Mouse (Mus musculus): ENCODE measurements around the gene Psen1. TPM values are rescaled to one million over a fixed set of nuclear protein-coding genes. Genes with fewer than 3 reads are reported as not detected.
A peak's percentile ranks its signal among the peaks of the same experiment; 100 is the strongest.

Psen1 gene
- polyA plus RNA-seq, 1 experiment from 2014 or later: 54.9 TPM

- WGBS (ENCODE audit: insufficient replicate concordance): 80% methylated on average over 2 of the region's 2 CpGs
- H3K9me3 ChIP-seq (replicated peaks; ENCODE audit: control insufficient read depth, low read length): no peaks in the 10 kb centered on the region
- H3K4me2 ChIP-seq: no peak overlapping the region
- H3K36me3 ChIP-seq (ENCODE audit: control insufficient read depth, insufficient read depth, low read length): no peaks in the 10 kb centered on the region
- no peak for ATAC-seq (replicated peaks; ENCODE audit: insufficient number of reproducible peaks, low FRiP score, low TSS enrichment)
- peaks cover 16% of the 10 kb centered on the region for H3K4me1 ChIP-seq (ENCODE audit: control insufficient read depth, insufficient read depth, low read length)
- H3K27me3 ChIP-seq (ENCODE audit: control insufficient read depth, insufficient read depth, low read length): peaks cover 5% of the 10 kb centered on the region; the same call in 1 of the 2 replicates
- no peak overlapping the region for H3K9ac ChIP-seq (ENCODE audit: low read depth, low read length)
- H3K4me3 ChIP-seq (ENCODE audit: low read depth, low read length): no peak overlapping the region
- H3K27ac ChIP-seq (ENCODE audit: low read depth, low read length): no peak overlapping the region
Observed at GRCm38 (mm10) chr12:83760201-83760600, 72.2 kb downstream of the Psen1 start.

DNA sequence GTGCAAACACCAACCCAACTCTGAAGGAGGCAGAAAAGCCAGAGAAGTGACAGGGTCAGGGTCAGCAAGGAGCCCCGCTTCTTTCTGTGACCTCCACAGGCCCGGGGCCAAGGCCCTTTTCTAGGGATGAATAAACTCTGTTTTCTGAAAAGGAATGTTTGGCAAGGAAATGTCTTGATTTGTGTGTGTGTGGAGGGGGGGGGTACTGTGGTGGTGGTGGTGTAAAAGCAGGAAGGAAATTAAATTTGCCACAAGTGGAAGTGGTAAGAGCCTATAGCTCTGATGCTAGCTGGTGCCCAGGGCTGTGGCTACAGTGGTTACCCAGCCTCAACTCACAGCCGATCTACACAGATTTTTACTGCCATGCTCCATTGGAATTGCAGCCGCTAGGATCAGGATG, 74.8 kb downstream of the Psen1 start:
- no peak for ATAC-seq (replicated peaks; ENCODE audit: insufficient number of reproducible peaks, low FRiP score, low TSS enrichment)
- WGBS (ENCODE audit: insufficient replicate concordance): 45% methylated on average over 4 of the region's 4 CpGs
- H3K27ac ChIP-seq (ENCODE audit: low read depth, low read length): no peak overlapping the region
- no peaks in the 10 kb centered on the region for H3K36me3 ChIP-seq (ENCODE audit: control insufficient read depth, insufficient read depth, low read length)
- H3K9ac ChIP-seq (ENCODE audit: low read depth, low read length): no peak overlapping the region
- H3K9me3 ChIP-seq (replicated peaks; ENCODE audit: control insufficient read depth, low read length): no peaks in the 10 kb centered on the region
- H3K27me3 ChIP-seq (ENCODE audit: control insufficient read depth, insufficient read depth, low read length): peaks cover 8% of the 10 kb centered on the region
- no peak overlapping the region for H3K4me3 ChIP-seq (ENCODE audit: low read depth, low read length)
- no peak overlapping the region for H3K4me2 ChIP-seq
- H3K4me1 ChIP-seq (ENCODE audit: control insufficient read depth, insufficient read depth, low read length): peaks cover 16% of the 10 kb centered on the region

DNA sequence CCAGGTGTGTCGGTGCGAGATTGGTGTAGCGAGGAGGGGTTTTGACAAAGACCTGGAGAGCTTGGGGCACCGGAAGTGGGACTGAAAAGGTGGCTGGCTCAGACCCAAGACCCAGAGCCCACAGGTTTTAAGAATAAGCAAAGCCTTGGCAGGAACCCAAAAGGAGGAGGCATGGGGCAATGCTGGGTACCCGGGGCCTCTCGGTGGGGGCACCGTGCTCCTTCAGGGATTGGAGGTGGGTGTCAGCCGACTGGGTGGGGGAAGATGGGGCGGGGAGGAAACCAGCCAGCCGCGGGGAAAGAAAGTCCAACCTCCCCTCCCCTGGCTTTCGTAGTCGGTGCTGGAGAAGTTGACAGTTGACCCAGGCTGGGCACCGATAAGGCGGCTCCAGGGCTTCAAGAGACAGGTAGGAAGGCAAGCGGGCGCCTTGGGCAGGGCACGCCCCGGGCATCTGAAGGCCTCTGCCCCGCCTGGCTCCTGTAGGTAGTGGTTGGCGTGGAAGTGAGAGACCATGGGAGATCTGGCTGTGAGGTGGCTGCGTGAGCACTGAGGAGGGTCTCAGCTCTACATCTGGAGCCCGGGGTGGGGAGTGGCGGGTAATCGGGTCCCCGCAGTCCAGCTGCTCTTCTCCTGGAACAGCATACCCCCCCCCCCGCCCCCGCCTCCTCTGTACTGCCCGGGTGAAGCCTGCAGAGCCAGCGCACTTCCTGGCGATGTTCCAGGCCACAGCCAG, 75.5 kb downstream of the Psen1 start, which contains the start of gene Papln:
Gene Papln, plus strand, starts transcription at position 324 of the 733 bp plus-strand sequence.
- Histone ChIP-seq H3K36me3 (ENCODE audit: control insufficient read depth, insufficient read depth, low read length) (no peaks in the 10 kb centered on the region), H3K27me3 (ENCODE audit: control insufficient read depth, insufficient read depth, low read length) (peaks cover 8% of the 10 kb centered on the region), H3K4me2 (peak within 1 kb of the TSS; percentile 85), H3K4me1 (ENCODE audit: control insufficient read depth, insufficient read depth, low read length) (peaks cover 16% of the 10 kb centered on the region), H3K4me3 (ENCODE audit: low read depth, low read length) (peak within 1 kb of the TSS; percentile 43), H3K9ac (ENCODE audit: low read depth, low read length) (peak within 1 kb of the TSS; percentile 60; the same call in 1 of the 2 replicates), H3K27ac (ENCODE audit: low read depth, low read length) (no peak within 1 kb of the TSS), H3K9me3 (replicated peaks; ENCODE audit: control insufficient read depth, low read length) (no peaks in the 10 kb centered on the region)
- no peak for ATAC-seq (replicated peaks; ENCODE audit: insufficient number of reproducible peaks, low FRiP score, low TSS enrichment)
- 10% methylated on average over 30 of the region's 31 CpGs for WGBS (ENCODE audit: insufficient replicate concordance)

DNA sequence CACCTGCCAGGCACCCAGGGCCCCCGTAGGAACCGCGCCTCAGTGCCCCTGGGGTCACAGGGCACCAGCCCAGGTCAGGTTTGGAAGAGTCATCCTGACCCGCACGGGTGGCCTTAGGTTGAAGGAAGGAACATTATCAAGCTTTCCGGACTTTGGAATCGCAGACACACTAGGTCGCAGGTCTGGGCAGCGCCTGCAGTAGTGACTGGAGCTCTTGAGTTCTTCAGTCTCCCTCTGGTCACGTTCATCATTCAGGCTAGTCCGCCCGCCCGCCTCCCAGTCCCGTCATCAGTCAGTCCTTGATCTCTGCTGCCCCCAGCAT, 76.1 kb downstream of the Psen1 start:
- Histone ChIP-seq H3K27me3 (ENCODE audit: control insufficient read depth, insufficient read depth, low read length) (peaks cover 8% of the 10 kb centered on the region), H3K27ac (ENCODE audit: low read depth, low read length) (no peak overlapping the region), H3K4me2 (peak overlapping the region; percentile 85), H3K4me3 (ENCODE audit: low read depth, low read length) (peak overlapping the region; percentile 43), H3K36me3 (ENCODE audit: control insufficient read depth, insufficient read depth, low read length) (no peaks in the 10 kb centered on the region), H3K4me1 (ENCODE audit: control insufficient read depth, insufficient read depth, low read length) (peaks cover 16% of the 10 kb centered on the region), H3K9me3 (replicated peaks; ENCODE audit: control insufficient read depth, low read length) (no peaks in the 10 kb centered on the region), H3K9ac (ENCODE audit: low read depth, low read length) (peak overlapping the region; percentile 60; the same call in 1 of the 2 replicates)
- 4% methylated on average over 14 of the region's 14 CpGs for WGBS (ENCODE audit: insufficient replicate concordance)
- ATAC-seq (replicated peaks; ENCODE audit: insufficient number of reproducible peaks, low FRiP score, low TSS enrichment): no peak

DNA sequence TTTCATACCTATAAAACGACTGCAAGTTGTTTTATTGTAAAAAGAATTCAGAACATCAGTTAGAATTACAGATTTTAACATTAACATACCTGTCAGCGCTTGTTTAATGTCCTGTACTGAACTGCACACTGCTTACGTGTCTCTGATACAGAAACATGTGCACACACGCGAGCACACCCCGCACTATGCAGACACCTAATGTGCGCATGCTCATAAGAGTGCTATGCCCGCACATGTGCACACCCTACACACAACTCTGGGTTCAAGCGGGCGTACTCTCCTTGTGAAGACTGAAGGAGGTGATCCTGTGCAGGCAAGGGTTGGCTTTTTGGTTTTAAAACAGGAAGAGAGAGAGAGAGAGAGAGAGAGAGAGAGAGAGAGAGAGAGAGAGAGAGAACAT, 76.6 kb downstream of the Psen1 start:
- Histone ChIP-seq H3K4me3 (ENCODE audit: low read depth, low read length) (no peak overlapping the region), H3K9me3 (replicated peaks; ENCODE audit: control insufficient read depth, low read length) (no peaks in the 10 kb centered on the region), H3K4me1 (ENCODE audit: control insufficient read depth, insufficient read depth, low read length) (peaks cover 16% of the 10 kb centered on the region), H3K27me3 (ENCODE audit: control insufficient read depth, insufficient read depth, low read length) (peaks cover 8% of the 10 kb centered on the region), H3K36me3 (ENCODE audit: control insufficient read depth, insufficient read depth, low read length) (no peaks in the 10 kb centered on the region), H3K4me2 (peak overlapping the region; percentile 85; the same call in 1 of the 2 replicates), H3K27ac (ENCODE audit: low read depth, low read length) (no peak overlapping the region), H3K9ac (ENCODE audit: low read depth, low read length) (no peak overlapping the region)
- ATAC-seq (replicated peaks; ENCODE audit: insufficient number of reproducible peaks, low FRiP score, low TSS enrichment): no peak
- WGBS (ENCODE audit: insufficient replicate concordance): 76% methylated on average over 10 of the region's 10 CpGs

DNA sequence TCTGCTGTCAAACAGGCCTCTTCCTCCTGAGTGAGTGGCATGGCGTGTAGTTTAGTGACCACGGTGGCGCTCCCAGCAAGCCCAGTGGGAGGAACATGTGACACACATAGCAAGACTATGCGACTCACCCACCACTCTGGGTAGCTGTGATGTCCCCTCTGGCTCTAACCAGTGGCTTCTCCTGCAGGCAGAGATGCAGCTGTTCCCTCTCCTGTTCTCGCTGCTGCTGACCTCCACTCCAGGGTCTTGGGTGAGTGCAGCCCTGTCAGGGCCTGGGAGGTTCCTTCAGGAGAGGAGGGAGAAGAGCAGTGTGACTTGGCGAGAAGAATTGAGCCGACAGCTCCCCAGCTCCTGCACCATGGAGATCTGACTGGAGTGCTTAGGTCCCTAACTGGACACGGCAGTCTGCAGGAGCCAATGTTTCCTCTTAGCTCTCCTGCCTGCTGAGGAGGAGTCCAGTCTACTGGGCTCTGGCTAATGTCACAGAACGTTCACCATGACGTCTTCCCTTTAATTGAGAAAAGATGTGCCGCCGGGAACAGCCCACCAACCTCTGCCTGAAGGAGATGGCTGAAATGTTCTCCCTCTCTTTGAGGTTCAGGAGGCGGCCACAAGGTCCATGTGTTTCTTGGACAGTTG, 78.1 kb downstream of the Psen1 start:
- H3K36me3 ChIP-seq (ENCODE audit: control insufficient read depth, insufficient read depth, low read length): no peaks in the 10 kb centered on the region
- H3K27me3 ChIP-seq (ENCODE audit: control insufficient read depth, insufficient read depth, low read length): peaks cover 10% of the 10 kb centered on the region
- H3K4me1 ChIP-seq (ENCODE audit: control insufficient read depth, insufficient read depth, low read length): peaks cover 23% of the 10 kb centered on the region
- no peak overlapping the region for H3K9ac ChIP-seq (ENCODE audit: low read depth, low read length)
- 68% methylated on average over 13 of the region's 13 CpGs for WGBS (ENCODE audit: insufficient replicate concordance)
- H3K4me2 ChIP-seq: no peak overlapping the region
- H3K27ac ChIP-seq (ENCODE audit: low read depth, low read length): no peak overlapping the region
- H3K4me3 ChIP-seq (ENCODE audit: low read depth, low read length): no peak overlapping the region
- H3K9me3 ChIP-seq (replicated peaks; ENCODE audit: control insufficient read depth, low read length): no peaks in the 10 kb centered on the region
- no peak for ATAC-seq (replicated peaks; ENCODE audit: insufficient number of reproducible peaks, low FRiP score, low TSS enrichment)

DNA sequence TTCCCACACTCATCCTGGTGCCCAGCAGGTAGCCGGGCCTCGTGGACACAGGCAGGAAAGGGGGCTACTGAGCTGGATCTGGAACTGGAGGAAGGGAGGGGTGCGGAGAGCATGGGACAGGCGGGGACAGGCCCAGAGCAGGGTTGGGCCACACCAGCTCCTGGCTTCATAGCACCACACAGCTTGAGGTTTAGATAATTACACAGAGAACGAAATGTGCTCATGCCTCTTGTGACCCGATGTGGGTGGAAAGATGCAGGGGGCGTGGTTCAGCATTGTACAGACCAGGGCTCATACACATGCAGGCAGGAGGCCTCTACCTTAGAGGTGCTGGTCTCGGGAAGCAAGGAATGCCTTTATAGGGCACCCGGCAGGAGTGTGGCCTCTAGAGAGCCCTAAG, 79.9 kb downstream of the Psen1 start:
- Histone ChIP-seq H3K4me2 (no peak overlapping the region), H3K9me3 (replicated peaks; ENCODE audit: control insufficient read depth, low read length) (no peaks in the 10 kb centered on the region), H3K4me3 (ENCODE audit: low read depth, low read length) (no peak overlapping the region), H3K4me1 (ENCODE audit: control insufficient read depth, insufficient read depth, low read length) (peaks cover 21% of the 10 kb centered on the region), H3K36me3 (ENCODE audit: control insufficient read depth, insufficient read depth, low read length) (no peaks in the 10 kb centered on the region), H3K27me3 (ENCODE audit: control insufficient read depth, insufficient read depth, low read length) (peaks cover 15% of the 10 kb centered on the region), H3K9ac (ENCODE audit: low read depth, low read length) (no peak overlapping the region), H3K27ac (ENCODE audit: low read depth, low read length) (no peak overlapping the region)
- 71% methylated on average over 9 of the region's 9 CpGs for WGBS (ENCODE audit: insufficient replicate concordance)
- no peak for ATAC-seq (replicated peaks; ENCODE audit: insufficient number of reproducible peaks, low FRiP score, low TSS enrichment)

DNA sequence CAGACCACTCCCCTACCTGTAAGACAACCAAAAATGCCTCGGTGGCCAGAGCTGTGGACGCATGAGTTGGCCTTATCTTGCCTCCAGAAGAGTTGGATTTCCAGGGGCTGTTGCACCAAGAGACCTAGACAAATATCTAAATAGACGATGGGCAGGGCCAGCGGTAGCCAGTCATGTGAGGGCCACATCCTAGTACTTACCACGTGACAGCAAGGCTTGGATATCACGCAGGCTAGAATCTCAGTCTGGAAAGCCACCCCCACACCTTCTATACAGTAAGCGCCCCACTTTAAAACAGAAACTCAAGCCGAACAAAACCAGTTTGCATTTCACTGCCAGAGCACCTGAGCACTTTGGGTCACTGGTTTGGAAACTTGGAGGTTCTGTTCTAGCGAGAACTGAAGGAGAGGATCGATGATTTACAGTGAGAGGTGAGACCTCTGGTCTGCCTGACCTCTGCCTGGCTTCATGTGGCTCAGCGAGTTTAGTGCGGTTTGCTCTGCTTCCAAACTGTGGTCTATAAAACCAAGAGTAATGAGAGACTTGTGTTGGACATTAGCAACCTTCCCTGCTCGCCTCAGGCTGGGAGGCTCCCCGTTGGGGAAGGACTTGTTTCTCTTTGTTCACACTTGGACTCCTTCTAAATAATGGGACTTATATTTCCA, 80.4 kb downstream of the Psen1 start:
- Histone ChIP-seq H3K36me3 (ENCODE audit: control insufficient read depth, insufficient read depth, low read length) (no peaks in the 10 kb centered on the region), H3K4me3 (ENCODE audit: low read depth, low read length) (no peak overlapping the region), H3K9ac (ENCODE audit: low read depth, low read length) (no peak overlapping the region), H3K4me1 (ENCODE audit: control insufficient read depth, insufficient read depth, low read length) (peaks cover 19% of the 10 kb centered on the region), H3K9me3 (replicated peaks; ENCODE audit: control insufficient read depth, low read length) (no peaks in the 10 kb centered on the region), H3K27ac (ENCODE audit: low read depth, low read length) (no peak overlapping the region), H3K4me2 (no peak overlapping the region), H3K27me3 (ENCODE audit: control insufficient read depth, insufficient read depth, low read length) (peaks cover 15% of the 10 kb centered on the region)
- no peak for ATAC-seq (replicated peaks; ENCODE audit: insufficient number of reproducible peaks, low FRiP score, low TSS enrichment)
- 73% methylated on average over 14 of the region's 14 CpGs for WGBS (ENCODE audit: insufficient replicate concordance)
